Mouse (Mus musculus) spleen, postnatal 4 days (tissue): Measurements from ENCODE around the gene Psenen.

Source experiments
- DNase-seq, 2 experiments: peaks; one replicate each; pipeline ENCODE4 v3.0.0; 2022; ENCODE audit warnings: low spot score in 2 of 2

Gene Psenen

GRCm38 (mm10) chr7:30563117-30563905 lies at the start of gene Psenen, which contains the start of the genes U2af1l4 and Gm49396:
Gene Psenen, minus strand, starts transcription at chr7:30563627.
Gene U2af1l4, plus strand, starts transcription at chr7:30563301.
Gene Gm49396, plus strand, starts transcription at chr7:30563344.
- peak; percentile 95 to 98 for DNase-seq

GRCm38 (mm10) chr7:30612654-30613402 lies 49.4 kb upstream of the Psenen start, which contains the start of gene Upk1a:
Gene Upk1a, minus strand, starts transcription at chr7:30612847.
- no peak for DNase-seq

GRCm38 (mm10) chr7:30610043-30610442 lies 46.6 kb upstream of the Psenen start:
- peak in 1 of 2 experiments; percentile 60 for DNase-seq

- DNase-seq = peak in 1 of 2 experiments; percentile 53
These were observed 45.0 kb upstream of the Psenen start for GRCm38 (mm10) chr7:30608476-30608875.

GRCm38 (mm10) chr7:30607706-30608309 lies 44.4 kb upstream of the Psenen start:
- peak; percentile 64 to 86 for DNase-seq

GRCm38 (mm10) chr7:30604944-30605343 lies 41.5 kb upstream of the Psenen start:
- no peak for DNase-seq

- DNase-seq = no peak
These were observed 41.0 kb upstream of the Psenen start for GRCm38 (mm10) chr7:30604424-30604823.

- no peak for DNase-seq
These were observed 39.2 kb upstream of the Psenen start for GRCm38 (mm10) chr7:30602583-30602982.

- no peak for DNase-seq
These were observed 37.2 kb upstream of the Psenen start for GRCm38 (mm10) chr7:30600651-30601050.

- DNase-seq = peak; percentile 82 to 87
These were observed 36.5 kb upstream of the Psenen start for GRCm38 (mm10) chr7:30599933-30600353.

- no peak for DNase-seq
These were observed 35.4 kb upstream of the Psenen start, which contains the start of gene Zbtb32 for GRCm38 (mm10) chr7:30598786-30599185. Gene Zbtb32, minus strand, starts transcription at chr7:30598909.

- DNase-seq = no peak
These were observed 33.4 kb upstream of the Psenen start for GRCm38 (mm10) chr7:30596811-30597210.

GRCm38 (mm10) chr7:30596093-30596492 lies 32.7 kb upstream of the Psenen start:
- no peak for DNase-seq

- DNase-seq = no peak
These were observed 31.1 kb upstream of the Psenen start for GRCm38 (mm10) chr7:30594510-30595024.

- DNase-seq = no peak
These were observed 30.4 kb upstream of the Psenen start for GRCm38 (mm10) chr7:30593579-30594509.

GRCm38 (mm10) chr7:30592772-30593423 lies 29.5 kb upstream of the Psenen start:
- DNase-seq = no peak

- DNase-seq = no peak
These were observed 28.2 kb upstream of the Psenen start for GRCm38 (mm10) chr7:30591605-30591951.

- DNase-seq = no peak
These were observed 27.6 kb upstream of the Psenen start for GRCm38 (mm10) chr7:30590927-30591604.

- peak; percentile 82 to 94 for DNase-seq
These were observed 26.2 kb upstream of the Psenen start for GRCm38 (mm10) chr7:30589435-30590301.
